Mouse (Mus musculus) granulocyte monocyte progenitor cell, adult 5-6 weeks (primary cell): Measurements from ENCODE around the gene Olfr1513. TPM values are rescaled to one million over a fixed set of nuclear protein-coding genes. Genes with fewer than 3 reads are reported as not detected.
"Not testable (repeated sequence)": the region's sequence is repeated elsewhere in the genome, so short reads cannot be mapped to it uniquely, and the experiment has no call there.

Experiments used
- ATAC-seq: replicated peaks from 2 replicates; pipeline ENCODE4 v1.8.0; 2016; ENCODE audit warnings: mild to moderate bottlenecking, moderate TSS enrichment, inconsistent platforms; ENCODE audit not compliant: poor library complexity, severe bottlenecking
- total RNA-seq, 2 experiments: library from RNA; stranded (forward) in 1 of 2; stranded (reverse) in 1 of 2; fragments of 200-712, 200-1000 nt in 1 of 2; fragments of >200 nt in 1 of 2; fragmentation: Nextera tagmentation in 1 of 2; gene quantifications; 2 replicates each; pipeline ENCODE4 v1.2.3; 2014 to 2017

Gene Olfr1513
- total RNA-seq, 2 experiments from 2014 or later = not detected

DNA sequence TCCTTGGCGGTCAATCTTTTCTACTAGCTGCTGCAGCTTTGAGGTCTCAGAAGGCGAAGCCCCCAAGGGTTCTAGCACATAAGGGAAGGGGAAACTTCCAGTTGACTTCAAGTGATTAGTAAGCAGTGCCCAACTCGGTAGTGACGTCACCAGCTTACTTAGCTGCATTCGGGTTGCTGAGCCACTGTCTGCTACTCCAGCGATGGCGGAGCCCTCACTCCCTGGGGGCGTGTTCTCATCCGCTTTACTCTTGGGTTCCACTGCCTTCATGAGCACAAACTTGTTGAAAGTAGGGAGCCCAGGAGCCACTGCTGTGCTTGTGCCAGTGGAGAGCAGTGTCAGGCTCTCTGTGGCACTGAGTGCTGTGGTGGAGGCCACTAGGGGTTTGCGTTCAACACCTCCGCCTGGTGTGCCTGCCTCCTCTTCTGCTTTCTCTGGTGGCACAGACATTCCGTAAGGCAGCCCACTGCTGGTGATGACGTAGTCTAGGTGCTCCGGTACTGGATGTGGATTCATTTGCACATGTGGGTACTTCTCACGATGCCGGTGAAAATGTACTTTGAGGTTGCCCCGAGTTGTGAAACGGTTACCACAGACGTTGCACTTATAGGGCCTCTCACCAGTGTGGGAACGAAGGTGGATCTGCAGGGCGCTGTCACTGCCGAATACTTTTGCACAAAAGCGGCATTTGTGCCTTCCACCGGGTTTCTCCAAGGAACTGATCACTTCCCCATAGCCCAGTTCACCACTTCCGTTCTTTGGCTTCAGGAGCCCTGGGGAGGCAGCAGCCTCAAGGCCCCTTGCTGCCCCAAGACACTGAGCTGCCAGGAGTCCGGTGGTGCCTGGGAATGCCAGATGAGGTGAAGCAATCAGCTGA, 42.0 kb downstream of the Olfr1513 start:
- peak; percentile 83 for ATAC-seq

- ATAC-seq = no peak
These were observed 45.3 kb downstream of the Olfr1513 start for GRCm38 (mm10) chr14:52310906-52311305.

DNA sequence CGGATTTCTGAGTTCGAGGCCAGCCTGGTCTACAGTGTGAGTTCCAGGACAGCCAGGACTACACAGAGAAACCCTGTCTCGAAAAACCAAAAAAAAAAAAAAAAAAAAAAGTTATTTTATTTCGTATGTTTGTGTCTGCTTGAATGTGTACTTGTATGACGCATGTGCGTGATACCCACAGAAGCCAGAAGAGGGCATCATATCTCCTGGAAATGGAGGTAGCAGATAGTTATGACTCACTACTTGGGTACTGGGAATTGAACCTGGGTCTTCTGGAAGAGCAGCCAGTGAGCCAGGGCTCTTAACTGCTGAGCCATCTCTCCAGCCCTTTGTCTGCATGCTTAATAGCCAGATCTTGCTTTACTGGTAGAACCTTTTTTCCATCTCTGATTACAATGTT, 45.9 kb downstream of the Olfr1513 start:
- ATAC-seq = not testable (repeated sequence)

GRCm38 (mm10) chr14:52306100-52306499, 50.1 kb downstream of the Olfr1513 start:
- no peak for ATAC-seq

GRCm38 (mm10) chr14:52304644-52305271, 51.5 kb downstream of the Olfr1513 start, which contains the start of gene Mettl3:
Gene Mettl3, minus strand, starts transcription at chr14:52305128.
- peak; percentile 95 for ATAC-seq

GRCm38 (mm10) chr14:52303517-52303916, 52.7 kb downstream of the Olfr1513 start:
- not testable (repeated sequence) for ATAC-seq

Other genes with a start within 250 kb of the Olfr1513 start
- gene Rpgrip1, start 245.7 kb downstream of the Olfr1513 start, total RNA-seq (2014; fragmentation: Nextera tagmentation) = 7.4 and 10.8 TPM in 2 replicates
- 4.5 and 4.8 TPM in 2 replicates for gene Rpgrip1, start 245.7 kb downstream of the Olfr1513 start, total RNA-seq (2017)
- 91.5 and 98.8 TPM in 2 replicates for gene Supt16, start 159.0 kb downstream of the Olfr1513 start, total RNA-seq (2014; fragmentation: Nextera tagmentation)
- 229 and 242 TPM in 2 replicates for gene Supt16, start 159.0 kb downstream of the Olfr1513 start, total RNA-seq (2017)
- gene Chd8, start 98.6 kb downstream of the Olfr1513 start, total RNA-seq (2014; fragmentation: Nextera tagmentation) = 71.1 and 96.4 TPM in 2 replicates
- 60.1 and 63.5 TPM in 2 replicates for gene Chd8, start 98.6 kb downstream of the Olfr1513 start, total RNA-seq (2017)
- gene Tox4, start 77.3 kb downstream of the Olfr1513 start, total RNA-seq (2014; fragmentation: Nextera tagmentation) = 44.1 and 47.1 TPM in 2 replicates
- 43.1 and 45.9 TPM in 2 replicates for gene Tox4, start 77.3 kb downstream of the Olfr1513 start, total RNA-seq (2017)
- gene Rab2b, start 76.9 kb downstream of the Olfr1513 start, total RNA-seq (2014; fragmentation: Nextera tagmentation) = 10.5 and 21.9 TPM in 2 replicates
- gene Rab2b, start 76.9 kb downstream of the Olfr1513 start, total RNA-seq (2017) = 4.1 and 8.7 TPM in 2 replicates
- 47.6 and 54.5 TPM in 2 replicates for gene Mettl3, start 51.3 kb downstream of the Olfr1513 start, total RNA-seq (2014; fragmentation: Nextera tagmentation)
- gene Mettl3, start 51.3 kb downstream of the Olfr1513 start, total RNA-seq (2017) = 33.6 and 33.7 TPM in 2 replicates
- 0.45 TPM in 1 of 2 replicates, not detected in the other for gene Sall2, start 27.6 kb downstream of the Olfr1513 start, total RNA-seq (2014; fragmentation: Nextera tagmentation)
- gene Sall2, start 27.6 kb downstream of the Olfr1513 start, total RNA-seq (2017) = 0.39 and 0.46 TPM in 2 replicates
- not detected in 2 replicates for gene Olfr1512, start 22.8 kb upstream of the Olfr1513 start, total RNA-seq (2014; fragmentation: Nextera tagmentation)
- gene Olfr1512, start 22.8 kb upstream of the Olfr1513 start, total RNA-seq (2017) = not detected in 2 replicates
- gene Olfr1511, start 41.0 kb upstream of the Olfr1513 start, total RNA-seq (2014; fragmentation: Nextera tagmentation) = not detected in 2 replicates
- gene Olfr1511, start 41.0 kb upstream of the Olfr1513 start, total RNA-seq (2017) = not detected in 2 replicates
- not detected in 2 replicates for gene Olfr1510, start 58.0 kb upstream of the Olfr1513 start, total RNA-seq (2014; fragmentation: Nextera tagmentation)
- not detected in 2 replicates for gene Olfr1510, start 58.0 kb upstream of the Olfr1513 start, total RNA-seq (2017)
- gene Olfr1509, start 86.6 kb upstream of the Olfr1513 start, total RNA-seq (2014; fragmentation: Nextera tagmentation) = not detected in 2 replicates
- not detected in 2 replicates for gene Olfr1509, start 86.6 kb upstream of the Olfr1513 start, total RNA-seq (2017)
- not detected in 2 replicates for gene Olfr1508, start 111.1 kb upstream of the Olfr1513 start, total RNA-seq (2014; fragmentation: Nextera tagmentation)
- not detected in 2 replicates for gene Olfr1508, start 111.1 kb upstream of the Olfr1513 start, total RNA-seq (2017)
- not detected in 2 replicates for gene Olfr1507, start 139.3 kb upstream of the Olfr1513 start, total RNA-seq (2014; fragmentation: Nextera tagmentation)
- not detected in 2 replicates for gene Olfr1507, start 139.3 kb upstream of the Olfr1513 start, total RNA-seq (2017)